Mouse (Mus musculus) hindbrain, embryonic 10.5 days (tissue): ENCODE measurements at regions not wholly inside any gene's neighbourhood (a gene's known extent, or its start where the extent isn't known, plus 50 kb on each side); places are given as distances from the start of the nearest gene placed in this dataset.

Experiments
- DNase-seq: peaks from one replicate; pipeline ENCODE4 v3.0.0-alpha.2; 2017; ENCODE audit warnings: low spot score
- H3K27ac ChIP-seq: fragments of 300-500 bp; sonication (generic); 2 replicates; pipeline ENCODE4 v1.5.1; 2016; ENCODE audit warnings: mild to moderate bottlenecking, moderate library complexity
- H3K27me3 ChIP-seq: fragments of 300-500 bp; sonication (generic); 2 replicates; pipeline ENCODE4 v1.6.1; 2016; ENCODE audit warnings: mild to moderate bottlenecking; ENCODE audit not compliant: poor library complexity, insufficient read depth, severe bottlenecking
- H3K36me3 ChIP-seq: fragments of 300-500 bp; sonication (generic); 2 replicates; pipeline ENCODE4 v1.6.1; 2016; ENCODE audit warnings: mild to moderate bottlenecking, moderate library complexity
- H3K4me1 ChIP-seq: fragments of 300-500 bp; sonication (generic); replicated peaks from 2 replicates; pipeline ENCODE4 v1.6.1; 2016; ENCODE audit warnings: mild to moderate bottlenecking
- H3K4me3 ChIP-seq: fragments of 300-500 bp; sonication (generic); 2 replicates; pipeline ENCODE4 v1.5.1; 2016; ENCODE audit warnings: mild to moderate bottlenecking, moderate library complexity
- H3K9me3 ChIP-seq: fragments of 300-500 bp; sonication (generic); 2 replicates; pipeline ENCODE4 v1.6.1; 2016; ENCODE audit warnings: mild to moderate bottlenecking, moderate library complexity
- WGBS: fragments of 180-500 bp; shearing (Covaris S2); methylation state at CpG from one replicate; pipeline ENCODE4 v1.1.7; 2016; 5-methylcytosine and 5-hydroxymethylcytosine counted together

GRCm38 (mm10) chr10:98857395-98857794, 56.8 kb upstream of the Atp2b1 start:
- no peaks in the 10 kb centered on the region for H3K4me1 ChIP-seq
- H3K4me3 ChIP-seq = no peak overlapping the region
- 43% methylated on average over 3 of the region's 3 CpGs for WGBS
- no peaks in the 10 kb centered on the region for H3K9me3 ChIP-seq
- H3K27me3 ChIP-seq = no peaks in the 10 kb centered on the region
- H3K27ac ChIP-seq = no peak overlapping the region; the same call in 1 of the 2 replicates
- H3K36me3 ChIP-seq = no peaks in the 10 kb centered on the region
- no peak for DNase-seq

DNA sequence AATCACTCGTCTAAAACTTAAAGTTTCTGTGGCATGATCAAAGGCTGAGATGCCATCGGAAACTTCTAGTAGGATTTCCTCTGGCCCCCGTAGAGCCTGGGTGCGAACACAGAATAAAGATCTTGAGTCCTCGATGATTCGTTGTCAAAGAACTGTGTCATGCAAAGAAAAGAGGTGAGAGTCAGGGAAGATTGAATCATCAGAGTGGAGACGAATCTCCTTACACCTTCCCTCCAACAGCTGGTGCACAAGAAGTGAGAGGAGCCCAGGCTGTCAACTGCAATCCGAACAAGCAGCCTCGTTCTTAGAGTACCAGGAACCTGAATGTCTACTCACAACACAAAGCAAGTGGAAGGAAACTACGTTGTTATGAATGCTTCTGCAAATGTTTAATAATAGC, 52.7 kb upstream of the Atp2b1 start:
- Histone ChIP-seq H3K27ac (no peak overlapping the region), H3K4me3 (no peak overlapping the region), H3K9me3 (no peaks in the 10 kb centered on the region), H3K36me3 (no peaks in the 10 kb centered on the region), H3K4me1 (no peaks in the 10 kb centered on the region), H3K27me3 (no peaks in the 10 kb centered on the region)
- WGBS = 91% methylated on average over 10 of the region's 10 CpGs
- no peak for DNase-seq

DNA sequence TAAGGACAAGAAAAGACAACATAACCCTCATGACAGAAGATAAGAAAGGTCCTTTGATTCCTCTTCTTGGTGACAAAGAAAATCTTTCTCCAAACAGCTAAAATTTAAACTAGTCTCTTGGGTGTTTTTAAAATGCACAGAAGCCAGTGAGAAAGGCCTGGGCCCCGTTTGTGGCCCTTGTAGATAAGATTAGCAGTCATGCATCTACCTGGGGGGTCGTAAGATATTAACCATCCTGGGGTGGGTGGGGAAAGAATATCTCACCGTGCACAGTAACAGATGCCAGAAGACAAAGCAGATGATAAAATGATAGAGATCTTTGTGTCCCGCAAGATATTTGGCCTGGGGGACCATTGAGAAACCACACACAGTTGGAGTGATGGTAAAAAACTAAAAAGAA, 51.5 kb upstream of the Atp2b1 start:
- Histone ChIP-seq H3K36me3 (no peaks in the 10 kb centered on the region), H3K4me1 (no peaks in the 10 kb centered on the region), H3K27me3 (no peaks in the 10 kb centered on the region), H3K9me3 (no peaks in the 10 kb centered on the region), H3K27ac (no peak overlapping the region), H3K4me3 (no peak overlapping the region)
- no peak for DNase-seq
- 81% methylated on average over 4 of the region's 4 CpGs for WGBS

DNA sequence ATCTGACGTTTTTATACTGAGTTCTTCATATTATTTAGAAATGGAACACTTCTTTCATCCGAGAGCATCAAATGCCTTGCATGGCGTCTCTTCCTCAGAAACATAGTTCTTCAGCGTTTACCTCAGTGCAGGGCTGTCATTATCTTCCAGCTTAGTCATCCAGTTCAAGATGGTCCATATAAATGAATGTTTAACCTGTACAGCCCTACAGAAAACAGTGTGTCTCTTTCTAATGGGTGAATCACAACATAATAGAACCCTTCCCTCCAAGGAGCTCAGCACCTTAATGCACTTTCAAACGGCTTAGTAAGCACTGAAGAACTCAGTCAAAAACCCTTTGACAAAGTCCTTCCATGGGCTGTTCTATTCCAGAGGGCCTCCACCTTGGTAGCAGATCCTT, 49.8 kb upstream of the Atp2b1 start:
- no peak overlapping the region for H3K4me3 ChIP-seq
- no peaks in the 10 kb centered on the region for H3K9me3 ChIP-seq
- no peak overlapping the region for H3K27ac ChIP-seq
- H3K4me1 ChIP-seq = no peaks in the 10 kb centered on the region
- no peaks in the 10 kb centered on the region for H3K27me3 ChIP-seq
- 86% methylated on average over 5 of the region's 5 CpGs for WGBS
- DNase-seq = no peak
- no peaks in the 10 kb centered on the region for H3K36me3 ChIP-seq
